Mouse (Mus musculus) spleen, postnatal 4 days (tissue): ENCODE data around the gene C1qtnf1.

Experiments
- DNase-seq, 2 experiments: peaks; one replicate each; pipeline ENCODE4 v3.0.0; 2022; ENCODE audit warnings: low spot score in 2 of 2

C1qtnf1 gene

GRCm38 (mm10) chr11:118473161-118473560 is 45.2 kb downstream of the C1qtnf1 start:
- DNase-seq, result no peak

DNA sequence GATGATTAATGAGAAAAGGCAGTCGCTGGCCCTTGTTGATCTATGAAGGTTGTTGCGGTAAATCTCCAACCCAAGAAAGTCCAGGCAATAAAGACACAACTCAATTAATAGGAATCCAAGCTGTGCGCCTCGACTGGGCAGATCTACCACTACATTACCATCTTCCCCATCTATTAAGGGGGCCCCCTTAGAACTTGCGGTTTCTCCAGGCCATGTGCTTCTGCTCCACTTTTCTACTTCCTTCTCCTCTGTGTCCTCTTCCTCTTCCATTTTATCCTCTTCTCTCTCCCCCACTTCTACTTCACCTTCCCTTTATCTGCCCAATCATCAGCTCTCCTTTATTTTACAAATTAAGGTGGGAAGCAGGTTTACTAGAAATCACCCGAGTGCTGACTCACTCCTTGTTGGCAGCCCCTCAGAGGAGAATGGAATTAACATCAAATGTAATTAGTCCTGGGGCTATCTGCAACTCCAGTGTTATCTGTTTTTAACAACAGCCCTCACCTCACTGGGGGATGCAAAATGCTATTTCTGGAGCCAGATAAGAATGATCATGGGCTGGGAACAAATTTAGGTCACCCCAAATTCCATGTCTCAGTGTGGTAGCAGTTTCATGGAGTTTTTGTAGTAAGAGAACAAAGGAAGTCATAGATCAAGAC is 46.0 kb downstream of the C1qtnf1 start:
- no peak for DNase-seq

DNA sequence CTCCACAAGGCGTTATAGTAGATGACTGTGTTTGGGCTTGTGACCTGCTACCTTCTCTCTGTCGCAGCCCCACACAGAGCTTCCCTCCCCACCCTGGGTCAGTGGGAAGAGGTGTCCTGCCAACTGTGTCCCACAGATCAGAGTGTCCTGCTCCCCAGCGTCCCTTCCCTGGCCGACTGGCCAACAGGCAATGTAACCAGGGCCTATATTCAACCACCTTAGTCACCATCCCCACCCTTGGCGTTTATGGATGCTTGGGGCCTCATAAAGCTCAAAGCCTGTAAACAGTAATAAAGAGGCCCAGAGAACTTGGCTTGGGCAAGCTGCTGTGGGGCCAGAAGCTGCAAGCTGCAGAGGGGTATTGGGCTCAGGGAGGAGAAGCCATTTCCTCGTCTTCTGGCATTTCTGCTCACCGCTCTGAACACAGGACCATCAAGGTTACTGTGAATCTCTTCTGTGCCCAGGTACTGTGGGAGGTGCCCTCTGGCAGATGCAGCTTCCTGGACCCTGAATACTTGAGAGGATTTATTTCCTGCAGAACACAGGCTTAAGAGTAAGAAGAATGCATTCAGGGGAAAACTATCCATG is 47.6 kb downstream of the C1qtnf1 start:
- peak in 1 of 2 experiments; percentile 60 for DNase-seq

DNA sequence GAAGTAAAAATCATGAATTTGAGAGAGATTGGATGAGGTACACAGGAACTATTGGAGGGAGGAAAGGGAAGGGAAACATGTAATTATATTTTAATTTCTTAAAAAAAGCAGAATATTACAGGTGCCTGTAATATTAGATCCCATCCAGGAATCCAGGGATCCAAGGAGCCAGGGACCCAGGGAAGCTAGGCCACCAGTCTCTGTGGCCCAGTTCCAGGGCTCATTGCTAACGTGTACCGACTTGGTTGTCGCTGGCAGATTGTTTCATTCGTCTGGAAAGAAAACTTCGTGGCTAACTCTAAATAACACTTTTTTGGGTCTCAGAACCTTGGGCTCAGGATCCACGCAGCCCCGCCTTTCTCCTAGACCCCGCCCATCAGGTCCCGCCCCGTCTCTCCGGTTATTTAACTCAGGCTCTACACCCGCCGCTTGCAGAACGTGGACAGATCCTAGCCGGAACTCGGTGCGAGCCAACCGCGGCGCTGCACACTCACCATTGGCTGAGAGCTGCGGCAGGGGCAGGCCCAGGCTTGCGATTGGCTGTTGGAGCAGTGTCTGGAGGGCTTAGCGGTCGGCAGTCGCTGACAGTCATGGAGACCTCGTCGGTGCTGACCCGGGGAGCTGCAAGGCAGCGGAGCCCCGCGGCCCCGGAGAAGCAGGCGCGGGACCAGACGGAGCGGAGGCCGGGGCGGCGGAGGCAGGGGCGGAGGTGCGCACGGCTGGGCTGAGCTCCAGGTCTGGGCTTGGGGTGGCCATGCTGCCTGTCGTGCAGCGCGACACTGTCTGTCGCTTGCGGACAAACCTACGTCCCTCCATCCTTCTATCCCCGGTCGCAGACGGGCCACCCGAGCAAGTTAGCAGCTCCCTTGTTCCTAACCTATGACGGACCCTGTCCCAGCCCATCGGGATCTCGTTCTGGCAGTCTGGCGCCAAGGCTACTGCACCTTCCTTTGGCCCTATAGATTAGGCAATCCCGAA is 48.7 kb downstream of the C1qtnf1 start, which contains the start of gene Engase:
Gene Engase (plus strand): TSS at position 434 of the 978 bp plus-strand sequence.
- DNase-seq, result peak; percentile 93 to 95

DNA sequence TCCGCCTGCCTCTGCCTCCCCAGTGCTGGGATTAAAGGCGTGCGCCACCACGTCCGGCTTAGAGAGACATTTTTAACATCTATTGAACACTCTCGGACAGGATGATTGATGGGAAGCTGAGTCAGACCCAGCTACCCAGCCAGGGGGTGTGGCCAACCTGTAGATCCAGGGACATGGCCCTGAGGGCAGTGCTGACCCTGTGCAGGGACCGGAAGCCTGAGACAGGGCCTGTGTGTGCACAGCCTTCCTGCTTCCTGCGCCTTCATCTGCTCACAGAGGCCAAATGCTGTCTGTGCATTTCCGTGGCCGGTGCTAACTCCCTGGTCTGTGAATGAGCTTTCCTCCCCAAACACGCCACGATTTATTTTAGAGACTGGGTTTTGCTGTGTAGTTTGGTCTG is 51.8 kb downstream of the C1qtnf1 start:
- DNase-seq, result no peak

- no peak for DNase-seq
Measured at GRCm38 (mm10) chr11:118481231-118481630, 53.2 kb downstream of the C1qtnf1 start.

- DNase-seq, result no peak
Measured at GRCm38 (mm10) chr11:118481751-118482150, 53.7 kb downstream of the C1qtnf1 start.

DNA sequence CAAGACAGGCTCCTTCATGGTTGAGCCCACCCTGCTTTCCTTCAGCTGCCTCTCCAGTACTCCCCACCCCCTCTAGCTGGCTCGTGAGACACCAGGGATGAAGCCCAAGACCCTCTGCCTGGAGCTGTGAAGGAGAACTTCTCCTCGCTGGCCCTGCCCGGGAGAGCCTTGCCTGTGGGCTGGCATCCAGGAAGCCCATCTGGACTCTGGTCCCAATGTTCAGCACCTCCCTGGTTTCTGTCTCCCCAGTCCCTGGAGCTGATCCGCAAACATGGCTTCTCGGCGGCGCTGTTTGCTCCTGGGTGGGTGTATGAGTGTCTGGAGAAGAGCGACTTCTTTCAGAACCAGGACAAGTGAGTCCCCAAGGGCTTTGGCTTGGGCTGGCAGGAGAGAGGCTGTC is 56.2 kb downstream of the C1qtnf1 start:
- no peak for DNase-seq

- no peak for DNase-seq
Measured at GRCm38 (mm10) chr11:118485338-118485737, 57.3 kb downstream of the C1qtnf1 start.

DNA sequence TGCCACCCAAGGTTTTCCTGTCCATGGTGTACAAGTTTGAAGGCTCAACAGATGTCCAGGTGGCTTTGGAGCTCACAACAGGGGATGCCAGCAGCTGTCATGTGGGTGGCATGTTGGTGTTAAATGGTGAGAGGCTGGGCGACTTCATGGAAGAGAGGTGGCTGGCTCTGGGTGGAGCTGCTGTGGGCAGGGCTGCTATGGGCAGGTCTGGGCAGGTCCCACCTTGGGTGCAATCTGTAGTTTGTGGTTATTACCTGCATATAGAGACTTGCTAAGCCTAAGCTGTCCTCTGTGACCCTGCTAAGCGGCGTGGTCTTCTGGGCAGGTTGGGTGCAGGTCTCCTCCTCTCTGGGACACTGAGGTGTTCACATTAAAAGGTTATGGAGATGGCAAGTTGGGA is 57.8 kb downstream of the C1qtnf1 start:
- no peak for DNase-seq

DNA sequence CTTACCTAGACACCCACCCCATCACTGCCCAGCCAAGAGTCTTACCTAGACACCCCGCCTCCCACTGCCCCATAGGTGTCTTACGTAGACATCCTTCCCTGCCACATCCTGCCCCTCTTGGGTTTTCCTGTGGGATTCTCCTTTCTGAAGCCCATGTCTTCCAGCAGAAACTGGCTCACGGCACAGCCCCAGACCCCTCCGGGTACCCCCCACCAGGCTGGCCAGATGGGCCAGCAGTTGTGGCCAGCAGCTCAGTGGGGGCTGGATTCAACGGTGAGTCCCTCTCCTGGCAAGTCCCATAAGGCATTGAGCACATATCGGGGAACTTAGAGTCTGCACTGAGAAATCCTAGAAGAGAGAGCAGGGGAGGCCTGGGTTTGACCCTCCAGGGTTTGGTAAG is 58.3 kb downstream of the C1qtnf1 start:
- DNase-seq, result no peak

GRCm38 (mm10) chr11:118486881-118487772 is 59.1 kb downstream of the C1qtnf1 start:
- no peak for DNase-seq

- no peak for DNase-seq
Measured at GRCm38 (mm10) chr11:118488191-118488906, 60.3 kb downstream of the C1qtnf1 start.

GRCm38 (mm10) chr11:118488907-118489270 is 60.9 kb downstream of the C1qtnf1 start:
- no peak for DNase-seq

DNA sequence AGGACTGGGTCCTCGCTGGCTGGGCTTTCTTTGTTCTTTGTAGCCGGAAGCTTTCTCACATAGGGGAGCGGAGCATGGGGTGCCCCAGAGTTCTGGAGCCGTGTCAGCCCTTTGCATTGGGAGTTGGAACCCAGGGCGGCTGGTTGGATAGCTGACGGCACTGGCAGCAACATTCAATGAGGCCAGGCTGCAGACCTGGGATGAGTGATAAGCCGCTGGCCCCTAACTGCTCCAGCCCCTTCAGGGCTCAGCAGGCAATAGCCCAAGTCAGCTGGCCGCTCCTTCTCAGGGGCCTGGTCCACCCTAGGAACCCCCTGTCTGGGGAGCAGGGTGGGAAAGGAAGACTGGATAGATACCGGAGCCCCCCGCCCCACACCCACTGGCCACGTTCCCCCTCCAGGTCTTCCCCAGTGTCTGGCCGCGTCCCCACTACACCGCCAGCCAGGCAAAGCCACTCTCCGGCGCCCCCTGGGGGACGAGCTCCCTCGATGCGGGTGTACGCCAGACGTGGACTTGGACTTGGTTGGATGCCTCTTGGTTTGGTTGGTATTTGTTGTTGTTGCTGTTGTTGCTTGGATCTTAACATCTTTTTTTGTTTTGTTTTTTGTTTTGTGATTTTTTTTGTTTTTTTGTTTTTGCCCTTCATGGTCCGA is 62.7 kb downstream of the C1qtnf1 start:
- DNase-seq, result peak; percentile 79 to 93

DNA sequence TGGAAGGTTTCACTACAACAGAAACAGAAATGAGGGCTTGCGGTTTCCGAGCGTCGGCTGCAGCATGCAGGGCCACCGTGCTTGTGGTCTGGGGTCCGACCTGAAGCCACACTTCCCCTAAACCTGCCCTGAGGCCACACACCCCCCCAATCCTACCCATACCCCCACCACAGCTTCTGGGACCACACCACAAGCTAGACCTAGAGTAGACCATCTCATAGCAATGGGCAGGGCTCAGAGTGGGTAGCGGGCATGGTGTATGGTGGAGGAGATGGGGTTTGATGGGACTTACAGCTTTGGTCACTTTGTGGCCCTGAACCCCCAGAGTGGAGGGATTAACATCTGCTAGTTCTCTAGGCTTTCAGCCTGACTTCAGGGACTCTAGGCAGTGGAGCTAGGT is 63.2 kb downstream of the C1qtnf1 start:
- no peak for DNase-seq

GRCm38 (mm10) chr11:118493458-118493857 is 65.5 kb downstream of the C1qtnf1 start:
- DNase-seq, result no peak

DNA sequence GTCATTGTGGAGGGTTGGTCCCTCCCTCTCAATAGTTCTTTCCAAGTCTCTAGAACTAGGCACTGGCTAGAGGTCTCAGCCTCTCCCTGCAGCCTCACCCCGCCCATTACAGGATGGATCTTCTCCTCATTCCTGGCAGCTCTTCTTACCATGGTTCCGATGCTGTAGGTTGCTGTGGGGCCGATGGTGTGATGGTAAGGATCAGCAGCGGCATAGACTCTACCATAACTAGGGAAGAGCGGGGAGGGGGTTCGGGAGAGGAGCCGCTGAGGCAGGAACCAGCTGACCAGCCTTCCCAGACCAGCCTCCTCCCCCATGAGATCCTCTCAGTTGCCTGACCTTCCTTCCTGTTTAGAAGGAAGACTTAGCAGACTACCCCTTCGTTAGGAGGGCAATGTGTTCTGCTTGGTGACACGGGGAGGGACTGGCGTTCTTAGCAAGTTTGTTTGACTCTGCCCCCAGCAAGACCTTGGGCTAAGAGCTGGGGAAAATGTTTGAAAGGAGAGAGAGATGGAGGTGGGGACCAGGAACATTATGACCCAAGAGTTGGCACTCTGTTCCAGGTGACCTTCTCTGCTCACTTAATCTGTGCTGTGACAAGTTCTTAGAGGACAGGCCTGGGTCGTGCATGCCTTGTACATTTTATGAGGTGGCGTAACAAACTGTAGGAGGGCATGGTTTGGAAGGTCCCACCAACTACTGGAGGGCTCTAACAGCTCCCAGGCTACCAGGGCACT is 66.2 kb downstream of the C1qtnf1 start:
- no peak for DNase-seq

DNA sequence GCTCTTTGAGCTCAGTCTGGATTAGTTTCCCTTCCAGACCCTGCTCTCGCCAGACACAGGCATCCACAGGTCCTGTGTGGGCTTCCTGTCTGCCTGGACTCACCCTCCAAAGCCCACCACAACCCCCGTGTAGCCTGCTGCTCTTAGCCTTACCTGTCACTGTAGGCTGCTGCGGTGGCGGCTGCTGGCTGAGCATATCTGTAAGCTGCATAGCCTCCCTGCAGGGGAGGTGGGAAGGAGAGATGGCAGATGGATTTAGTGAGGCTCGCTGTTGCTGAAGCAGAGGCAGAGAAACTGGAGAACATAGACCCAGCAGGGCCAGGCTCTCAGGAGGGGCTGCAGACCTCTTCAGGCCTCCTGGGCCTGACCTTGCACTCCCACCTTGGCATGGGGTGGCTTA is 67.1 kb downstream of the C1qtnf1 start:
- no peak for DNase-seq
